Mouse (Mus musculus) liver, postnatal 0 days (tissue): ENCODE results near the gene Cnih2. TPM values are rescaled to one million over a fixed set of nuclear protein-coding genes. Genes with fewer than 3 reads are reported as not detected.
A peak's percentile ranks its signal among the peaks of the same experiment; 100 is the strongest.
"Not testable (repeated sequence)": the region's sequence is repeated elsewhere in the genome, so short reads cannot be mapped to it uniquely, and the experiment has no call there.

Experiments
- ATAC-seq: fragments of 200-750 bp; cut with Nextera tagmentation; 2 replicates; pipeline ENCODE4 v1.8.0; 2017; ENCODE audit warnings: mild to moderate bottlenecking, moderate library complexity
- DNase-seq: peaks from one replicate; pipeline ENCODE4 v3.0.0-alpha.2; 2016
- H3K27ac ChIP-seq: fragments of 300-500 bp; sonication (generic); 2 replicates; pipeline ENCODE4 v1.5.1; 2014; ENCODE audit warnings: antibody characterized with exemption, moderate library complexity, mild to moderate bottlenecking, low read depth
- H3K27me3 ChIP-seq: fragments of 300-500 bp; sonication (generic); 2 replicates; pipeline ENCODE4 v1.6.1; 2014; ENCODE audit warnings: low read length, control low read depth, mixed read lengths; ENCODE audit not compliant: insufficient read depth
- H3K36me3 ChIP-seq: fragments of 300-500 bp; sonication (generic); replicated peaks from 2 replicates; pipeline ENCODE4 v1.6.1; 2014; ENCODE audit warnings: mild to moderate bottlenecking, control low read depth, low read length, moderate library complexity, mixed read lengths; ENCODE audit not compliant: insufficient read depth
- H3K4me1 ChIP-seq: fragments of 300-500 bp; sonication (generic); 2 replicates; pipeline ENCODE4 v1.6.1; 2014; ENCODE audit warnings: antibody characterized with exemption, mild to moderate bottlenecking, control low read depth; ENCODE audit not compliant: insufficient read depth
- H3K4me2 ChIP-seq: fragments of 300-500 bp; sonication (generic); 2 replicates; pipeline ENCODE4 v1.6.1; 2014; ENCODE audit warnings: low read depth, mild to moderate bottlenecking, low read length, moderate library complexity, mixed read lengths
- H3K4me3 ChIP-seq: fragments of 300-500 bp; sonication (generic); 2 replicates; pipeline ENCODE4 v1.5.1; 2014; ENCODE audit warnings: low read depth, low read length
- H3K9ac ChIP-seq: fragments of 300-500 bp; sonication (generic); replicated peaks from 2 replicates; pipeline ENCODE4 v1.6.1; 2014; ENCODE audit warnings: mild to moderate bottlenecking, moderate library complexity
- H3K9me3 ChIP-seq: fragments of 300-500 bp; sonication (generic); 2 replicates; pipeline ENCODE4 v1.6.1; 2016; ENCODE audit warnings: mild to moderate bottlenecking, control low read depth, low read length, mixed read lengths
- CTCF ChIP-seq: sonication (generic); IDR thresholded peaks from 2 replicates; pipeline ENCODE4 v1.5.1; 2016; ENCODE audit warnings: antibody characterized with exemption, low read depth
- EP300 ChIP-seq: IDR thresholded peaks from 2 replicates; pipeline ENCODE4 v1.6.1; 2016; ENCODE audit warnings: antibody characterized with exemption, low read depth, mild to moderate bottlenecking
- WGBS: fragments of 180-500 bp; shearing (Covaris S2); extraction: QIAGEN DNeasy Blood & Tissue Kit; methylation state at CpG from one replicate; pipeline ENCODE4 v1.1.7; 2014; ENCODE audit not compliant: insufficient replicate concordance; 5-methylcytosine and 5-hydroxymethylcytosine counted together
- polyA plus RNA-seq: library from polyadenylated mRNA; unstranded; fragments of >200 nt; fragmentation: Nextera tagmentation; extraction: Ambion mirVana; gene quantifications from 2 replicates; pipeline ENCODE4 v1.2.1, GENCODE M21; 2015

Cnih2 gene
- polyA plus RNA-seq, 1 experiment from 2014 or later, result 0.18 TPM

GRCm38 (mm10) chr19:5086533-5086932 is 11.8 kb downstream of the Cnih2 start:
- WGBS, result 54% methylated on average over 4 of the region's 4 CpGs
- H3K4me2 ChIP-seq, H3K27ac ChIP-seq, H3K36me3 ChIP-seq, H3K9me3 ChIP-seq, H3K4me3 ChIP-seq, H3K9ac ChIP-seq, DNase-seq, ATAC-seq: not testable (repeated sequence)
- peaks cover 48% of the 10 kb centered on the region for H3K27me3 ChIP-seq
- H3K4me1 ChIP-seq, result peaks cover 25% of the 10 kb centered on the region
- peak; percentile 36; the same call in 1 of the 2 replicates for TF ChIP-seq CTCF

GRCm38 (mm10) chr19:5085145-5085863 is 13.0 kb downstream of the Cnih2 start, which contains the start of gene Tmem151a:
Gene Tmem151a, minus strand, starts transcription at chr19:5085531.
- H3K9ac ChIP-seq, result no peak within 1 kb of the TSS; the same call in 1 of the 2 replicates
- H3K9me3 ChIP-seq, result no peaks in the 10 kb centered on the region
- peaks cover 25% of the 10 kb centered on the region for H3K4me1 ChIP-seq
- DNase-seq (peak; percentile 59), ATAC-seq (no peak)
- WGBS, result 2% methylated on average over 61 of the region's 69 CpGs
- no peaks in the 10 kb centered on the region for H3K36me3 ChIP-seq
- H3K27me3 ChIP-seq, result peaks cover 58% of the 10 kb centered on the region
- H3K27ac ChIP-seq, result no peak within 1 kb of the TSS
- peak within 1 kb of the TSS; percentile 56 for H3K4me3 ChIP-seq
- no peak for TF ChIP-seq CTCF
- no peak for TF ChIP-seq EP300
- H3K4me2 ChIP-seq, result peak within 1 kb of the TSS; percentile 91

- no peak overlapping the region for H3K9ac ChIP-seq
- no peak overlapping the region for H3K27ac ChIP-seq
- H3K4me1 ChIP-seq, result peaks cover 25% of the 10 kb centered on the region
- peak overlapping the region; percentile 91 for H3K4me2 ChIP-seq
- peak overlapping the region; percentile 56 for H3K4me3 ChIP-seq
- no peak for TF ChIP-seq EP300
- no peak for TF ChIP-seq CTCF
- no peaks in the 10 kb centered on the region for H3K9me3 ChIP-seq
- DNase-seq (no peak), ATAC-seq (no peak)
- H3K36me3 ChIP-seq, result no peaks in the 10 kb centered on the region
- H3K27me3 ChIP-seq, result peaks cover 61% of the 10 kb centered on the region
- WGBS, result 5% methylated on average over 12 of the region's 15 CpGs
These were observed 13.5 kb downstream of the Cnih2 start for GRCm38 (mm10) chr19:5084834-5085144.

- Histone ChIP-seq H3K27me3 (peaks cover 65% of the 10 kb centered on the region), H3K9ac (no peak overlapping the region), H3K36me3 (no peaks in the 10 kb centered on the region), H3K4me1 (peaks cover 22% of the 10 kb centered on the region), H3K9me3 (no peaks in the 10 kb centered on the region), H3K27ac (no peak overlapping the region), H3K4me2 (no peak overlapping the region; the same call in 1 of the 2 replicates), H3K4me3 (peak overlapping the region; percentile 56; the same call in 1 of the 2 replicates)
- whole genome bisulfite sequencing, result 57% methylated on average over 3 of the region's 3 CpGs
- ATAC-seq, result no peak
- DNase-seq, result no peak
- TF ChIP-seq CTCF (no peak), EP300 (no peak)
These were observed 14.1 kb downstream of the Cnih2 start for GRCm38 (mm10) chr19:5083961-5084833.

- WGBS, result 63% methylated on average over 24 of the region's 24 CpGs
- no peak for DNase-seq
- Histone ChIP-seq H3K4me1 (peaks cover 12% of the 10 kb centered on the region), H3K9me3 (no peaks in the 10 kb centered on the region), H3K4me3 (no peak overlapping the region), H3K36me3 (no peaks in the 10 kb centered on the region), H3K9ac (no peak overlapping the region), H3K4me2 (no peak overlapping the region), H3K27ac (no peak overlapping the region), H3K27me3 (peaks cover 69% of the 10 kb centered on the region)
- no peak for TF ChIP-seq EP300
- no peak for TF ChIP-seq CTCF
- no peak for ATAC-seq
These were observed 15.7 kb downstream of the Cnih2 start for GRCm38 (mm10) chr19:5082596-5082995.

GRCm38 (mm10) chr19:5082005-5082404 is 16.3 kb downstream of the Cnih2 start:
- peaks cover 69% of the 10 kb centered on the region for H3K27me3 ChIP-seq
- H3K4me1 ChIP-seq, result peaks cover 8% of the 10 kb centered on the region; the same call in 1 of the 2 replicates
- no peak overlapping the region for H3K27ac ChIP-seq
- H3K4me3 ChIP-seq, result no peak overlapping the region
- 56% methylated on average over 18 of the region's 18 CpGs for WGBS
- no peak for ATAC-seq
- no peak overlapping the region for H3K4me2 ChIP-seq
- no peaks in the 10 kb centered on the region for H3K9me3 ChIP-seq
- DNase-seq, result no peak
- H3K36me3 ChIP-seq, result no peaks in the 10 kb centered on the region
- H3K9ac ChIP-seq, result no peak overlapping the region
- TF ChIP-seq CTCF, result no peak
- TF ChIP-seq EP300, result no peak
